Mouse (Mus musculus) embryonic facial prominence, embryonic 13.5 days (tissue): Measurements from ENCODE around the gene Trap1a. TPM values are rescaled to one million over a fixed set of nuclear protein-coding genes. Genes with fewer than 3 reads are reported as not detected.

Experiments
- ATAC-seq: fragments of 200-750 bp; cut with Nextera tagmentation; 2 replicates; pipeline ENCODE4 v1.8.0; 2017; ENCODE audit warnings: low read depth; ENCODE audit not compliant: insufficient number of reproducible peaks, insufficient read depth, low FRiP score, low TSS enrichment
- H3K27ac ChIP-seq: fragments of 300-500 bp; sonication (generic); 2 replicates; pipeline ENCODE4 v1.5.1; 2015; ENCODE audit warnings: moderate library complexity, mild to moderate bottlenecking, inconsistent platforms
- H3K27me3 ChIP-seq: fragments of 300-500 bp; sonication (generic); 2 replicates; pipeline ENCODE4 v1.6.1; 2015; ENCODE audit warnings: mild to moderate bottlenecking, inconsistent platforms
- H3K36me3 ChIP-seq: fragments of 300-500 bp; sonication (generic); 2 replicates; pipeline ENCODE4 v1.6.1; 2015; ENCODE audit warnings: mild to moderate bottlenecking, inconsistent platforms
- H3K4me1 ChIP-seq: fragments of 300-500 bp; sonication (generic); 2 replicates; pipeline ENCODE4 v1.6.1; 2015; ENCODE audit warnings: inconsistent platforms
- H3K4me2 ChIP-seq: fragments of 300-500 bp; sonication (generic); 2 replicates; pipeline ENCODE4 v1.6.1; 2015; ENCODE audit warnings: moderate library complexity, mild to moderate bottlenecking, inconsistent platforms
- H3K4me3 ChIP-seq: fragments of 300-500 bp; sonication (generic); 2 replicates; pipeline ENCODE4 v1.5.1; 2015; ENCODE audit warnings: mild to moderate bottlenecking, inconsistent platforms
- H3K9ac ChIP-seq: fragments of 300-500 bp; sonication (generic); 2 replicates; pipeline ENCODE4 v1.6.1; 2015; ENCODE audit warnings: mild to moderate bottlenecking, inconsistent platforms
- H3K9me3 ChIP-seq: fragments of 300-500 bp; sonication (generic); 2 replicates; pipeline ENCODE4 v1.6.1; 2016; ENCODE audit warnings: inconsistent platforms
- WGBS: fragments of 180-500 bp; shearing (Covaris S2); methylation state at CpG from one replicate; pipeline ENCODE4 v1.1.7; 2015; ENCODE audit warnings: mixed read lengths; 5-methylcytosine and 5-hydroxymethylcytosine counted together
- polyA plus RNA-seq: library from polyadenylated mRNA; unstranded; fragments of >200 nt; fragmentation: Nextera tagmentation; extraction: Ambion mirVana; gene quantifications from 2 replicates; pipeline ENCODE4 v1.2.1, GENCODE M21; 2015

Gene Trap1a
- polyA plus RNA-seq, 1 experiment from 2014 or later = not detected

- H3K9me3 ChIP-seq = no peaks in the 10 kb centered on the region
- H3K4me3 ChIP-seq = no peak overlapping the region
- no peak for ATAC-seq
- H3K27me3 ChIP-seq = peaks cover 23% of the 10 kb centered on the region; the same call in 1 of the 2 replicates
- H3K9ac ChIP-seq = no peak overlapping the region
- no peak overlapping the region for H3K27ac ChIP-seq
- H3K4me2 ChIP-seq = no peak overlapping the region
- no peaks in the 10 kb centered on the region for H3K4me1 ChIP-seq
- no peaks in the 10 kb centered on the region for H3K36me3 ChIP-seq
- WGBS = 72% methylated on average over 18 of the region's 18 CpGs
These were observed 24.9 kb downstream of the Trap1a start for GRCm38 (mm10) chrX:139358361-139358760.

GRCm38 (mm10) chrX:139366837-139367528 lies 33.5 kb downstream of the Trap1a start:
- Histone ChIP-seq H3K27me3 (peaks cover 4% of the 10 kb centered on the region; the same call in 1 of the 2 replicates), H3K4me1 (no peaks in the 10 kb centered on the region), H3K9me3 (no peaks in the 10 kb centered on the region), H3K9ac (no peak overlapping the region), H3K36me3 (no peaks in the 10 kb centered on the region), H3K4me2 (no peak overlapping the region), H3K27ac (no peak overlapping the region), H3K4me3 (no peak overlapping the region)
- WGBS = 87% methylated on average over 3 of the region's 3 CpGs
- ATAC-seq = no peak

GRCm38 (mm10) chrX:139367529-139367908 lies 34.0 kb downstream of the Trap1a start:
- no peak overlapping the region for H3K27ac ChIP-seq
- H3K4me2 ChIP-seq = no peak overlapping the region

GRCm38 (mm10) chrX:139369122-139369521 lies 35.6 kb downstream of the Trap1a start:
- ATAC-seq = no peak
- Histone ChIP-seq H3K9ac (no peak overlapping the region), H3K4me2 (no peak overlapping the region), H3K27ac (no peak overlapping the region), H3K9me3 (no peaks in the 10 kb centered on the region), H3K27me3 (peaks cover 7% of the 10 kb centered on the region; the same call in 1 of the 2 replicates), H3K36me3 (no peaks in the 10 kb centered on the region), H3K4me3 (no peak overlapping the region), H3K4me1 (no peaks in the 10 kb centered on the region)
- WGBS = 55% methylated on average over 4 of the region's 4 CpGs

More at GRCm38 (mm10) chrX:139367529-139367908, 34.0 kb downstream of the Trap1a start:
- H3K9me3 ChIP-seq = no peaks in the 10 kb centered on the region
- no peaks in the 10 kb centered on the region for H3K36me3 ChIP-seq
- peaks cover 4% of the 10 kb centered on the region; the same call in 1 of the 2 replicates for H3K27me3 ChIP-seq
- no peak for ATAC-seq
- H3K4me1 ChIP-seq = no peaks in the 10 kb centered on the region
- no peak overlapping the region for H3K4me3 ChIP-seq
- H3K9ac ChIP-seq = no peak overlapping the region

GRCm38 (mm10) chrX:139372665-139373064 lies 39.2 kb downstream of the Trap1a start:
- no peak overlapping the region for H3K9ac ChIP-seq
- no peak overlapping the region for H3K4me3 ChIP-seq
- H3K27ac ChIP-seq = no peak overlapping the region
- no peaks in the 10 kb centered on the region for H3K4me1 ChIP-seq
- H3K9me3 ChIP-seq = no peaks in the 10 kb centered on the region
- peaks cover 10% of the 10 kb centered on the region; the same call in 1 of the 2 replicates for H3K27me3 ChIP-seq
- no peak for ATAC-seq
- H3K4me2 ChIP-seq = no peak overlapping the region
- no peaks in the 10 kb centered on the region for H3K36me3 ChIP-seq

Other genes starting within 250 kb of the Trap1a start
- 0.14 TPM in 1 of 2 replicates, not detected in the other for gene Serpina7, start 248.4 kb upstream of the Trap1a start, polyA plus RNA-seq
- gene 4930513O06Rik, start 247.4 kb upstream of the Trap1a start, polyA plus RNA-seq = not detected in 2 replicates
- gene 4933428M09Rik, start 154.5 kb upstream of the Trap1a start, polyA plus RNA-seq = not detected in 2 replicates
- 23.2 and 27.1 TPM in 2 replicates for gene Mum1l1, start 123.6 kb upstream of the Trap1a start, polyA plus RNA-seq
- 0.97 and 1.1 TPM in 2 replicates for gene D330045A20Rik, start 146.7 kb downstream of the Trap1a start, polyA plus RNA-seq
- 8.1 and 10.6 TPM in 2 replicates for gene Rnf128, start 229.6 kb downstream of the Trap1a start, polyA plus RNA-seq